Mouse (Mus musculus) small intestine, adult 2 months (tissue): ENCODE data around the gene Gm13279.

Source experiments
- CTCF ChIP-seq: fragments of 200-500 bp; IDR thresholded peaks from 2 replicates; pipeline ENCODE4 v1.5.1; 2012; ENCODE audit warnings: low read depth, mild to moderate bottlenecking, control low read depth, inconsistent platforms, low read length, moderate library complexity, mixed read lengths; ENCODE audit not compliant: insufficient replicate concordance, insufficient read length; ENCODE audit errors: extremely low read depth
- POLR2A ChIP-seq: fragments of 200-500 bp; IDR thresholded peaks from 2 replicates; pipeline ENCODE4 v1.6.1; 2012; ENCODE audit warnings: low read depth, mild to moderate bottlenecking, control low read depth, inconsistent platforms, low read length, moderate library complexity

GRCm38 (mm10) chr4:88815928-88816327 lies 18.7 kb downstream of the Gm13279 start, which contains the start of gene Ifna7:
- TF ChIP-seq CTCF (no peak), POLR2A (no peak)
